Mouse (Mus musculus) ovary, adult 10 weeks (tissue): ENCODE data around the gene Acin1. TPM values are rescaled to one million over a fixed set of nuclear protein-coding genes. Genes with fewer than 3 reads are reported as not detected.

ENCODE experiments used
- polyA plus RNA-seq: library from polyadenylated mRNA; stranded (reverse); fragments of 350-450 nt; fragmentation: Illumina TruSeq; extraction: RNeasy Lipid Tissue Mini Kit (QIAGEN cat#74804); gene quantifications from one replicate; pipeline ENCODE4 v1.2.3, GENCODE M21; 2014

The Acin1 gene
- 155 TPM for polyA plus RNA-seq

GRCm38 (mm10) chr14:54686522-54687143 lies at the start of gene Acin1:
Gene Acin1, minus strand, starts transcription at chr14:54686931.

GRCm38 (mm10) chr14:54712074-54712473 lies 25.3 kb upstream of the Acin1 start, which contains the start of gene Cebpe:
Gene Cebpe, minus strand, starts transcription at chr14:54712174.

GRCm38 (mm10) chr14:54698733-54699132 lies 12.0 kb upstream of the Acin1 start, which contains the start of gene Gm29776:
Gene Gm29776, minus strand, starts transcription at chr14:54698833.

GRCm38 (mm10) chr14:54686063-54686521 lies 639 bp downstream of the Acin1 start, which contains the start of gene 1700123O20Rik:
Gene 1700123O20Rik, plus strand, starts transcription at chr14:54686216.

GRCm38 (mm10) chr14:54641305-54641969 lies 45.3 kb downstream of the Acin1 start, which contains the start of gene Cdh24:
Gene Cdh24, minus strand, starts transcription at chr14:54641364.

GRCm38 (mm10) chr14:54640946-54641304 lies 45.8 kb downstream of the Acin1 start, which contains the start of gene Gm17606:
Gene Gm17606, plus strand, starts transcription at chr14:54640952.

GRCm38 (mm10) chr14:54621133-54621532 lies 65.6 kb downstream of the Acin1 start, which contains the start of gene Psmb11:
Gene Psmb11, plus strand, starts transcription at chr14:54621433.

GRCm38 (mm10) chr14:54617897-54618365 lies 68.8 kb downstream of the Acin1 start, which contains the start of gene Psmb5:
Gene Psmb5, minus strand, starts transcription at chr14:54618022.

GRCm38 (mm10) chr14:54605752-54606321 lies 80.9 kb downstream of the Acin1 start, which contains the start of gene 4931414P19Rik:
Gene 4931414P19Rik, minus strand, starts transcription at chr14:54605993.

Other genes starting within 250 kb of the Acin1 start
- 2.9 TPM for gene Lrp10, start 222.8 kb downstream of the Acin1 start, polyA plus RNA-seq
- gene Rem2, start 210.8 kb downstream of the Acin1 start, polyA plus RNA-seq = 0.31 TPM
- gene Prmt5, start 169.4 kb downstream of the Acin1 start, polyA plus RNA-seq = 64.1 TPM
- 6.2 TPM for gene Haus4, start 132.3 kb downstream of the Acin1 start, polyA plus RNA-seq
- 10.9 TPM for gene Ajuba, start 109.4 kb downstream of the Acin1 start, polyA plus RNA-seq
- 2.5 TPM for gene 4931414P19Rik, start 80.9 kb downstream of the Acin1 start, polyA plus RNA-seq
- gene Psmb5, start 68.9 kb downstream of the Acin1 start, polyA plus RNA-seq = 1.7 TPM
- not detected for gene Psmb11, start 65.5 kb downstream of the Acin1 start, polyA plus RNA-seq
- not detected for gene Gm17606, start 46.0 kb downstream of the Acin1 start, polyA plus RNA-seq
- 0.11 TPM for gene Cdh24, start 45.6 kb downstream of the Acin1 start, polyA plus RNA-seq
- 20.2 TPM for gene 1700123O20Rik, start 715 bp downstream of the Acin1 start, polyA plus RNA-seq
- gene Gm29776, start 11.9 kb upstream of the Acin1 start, polyA plus RNA-seq = not detected
- gene Cebpe, start 25.2 kb upstream of the Acin1 start, polyA plus RNA-seq = not detected
- gene Slc7a8, start 95.0 kb upstream of the Acin1 start, polyA plus RNA-seq = 30.6 TPM
- not detected for gene Rnf212b, start 127.2 kb upstream of the Acin1 start, polyA plus RNA-seq
- 13.4 TPM for gene Homez, start 184.0 kb upstream of the Acin1 start, polyA plus RNA-seq
- gene Ppp1r3e, start 190.6 kb upstream of the Acin1 start, polyA plus RNA-seq = 8.2 TPM
- gene Bcl2l2, start 196.4 kb upstream of the Acin1 start, polyA plus RNA-seq = 9.4 TPM
- not detected for gene Gm20521, start 196.5 kb upstream of the Acin1 start, polyA plus RNA-seq
- gene Pabpn1, start 205.6 kb upstream of the Acin1 start, polyA plus RNA-seq = 45.3 TPM
- gene Slc22a17, start 226.2 kb upstream of the Acin1 start, polyA plus RNA-seq = 0.88 TPM
- gene Efs, start 239.2 kb upstream of the Acin1 start, polyA plus RNA-seq = 0.63 TPM
- not detected for gene Il25, start 245.8 kb upstream of the Acin1 start, polyA plus RNA-seq
- gene Cmtm5, start 249.3 kb upstream of the Acin1 start, polyA plus RNA-seq = not detected